Mouse (Mus musculus): ENCODE data around the gene Ces1f. TPM values are rescaled to one million over a fixed set of nuclear protein-coding genes. Genes with fewer than 3 reads are reported as not detected.

Ces1f gene
- 286 TPM for polyA plus RNA-seq (2014; fragmentation: Illumina TruSeq; extraction: RNeasy Lipid Tissue Mini Kit (QIAGEN cat#74804); ENCODE audit: low replicate concordance)

GRCm38 (mm10) chr8:93279556-93279955 is at the start of gene Ces1f:
Ces1f (minus strand) TSS chr8:93279747.

GRCm38 (mm10) chr8:93229446-93229845 is 50.1 kb downstream of the Ces1f start, which contains the start of gene Ces1e:
Ces1e (minus strand) TSS chr8:93229619.

Other genes starting within 250 kb of the Ces1f start
- not detected for gene Ces1a, start 231.6 kb downstream of the Ces1f start, polyA plus RNA-seq (2014; fragmentation: Illumina TruSeq; extraction: RNeasy Lipid Tissue Mini Kit (QIAGEN cat#74804); ENCODE audit: low replicate concordance)
- not detected for gene Ces1b, start 199.7 kb downstream of the Ces1f start, polyA plus RNA-seq (2014; fragmentation: Illumina TruSeq; extraction: RNeasy Lipid Tissue Mini Kit (QIAGEN cat#74804); ENCODE audit: low replicate concordance)
- 1.2 TPM for gene Ces1c, start 148.5 kb downstream of the Ces1f start, polyA plus RNA-seq (2014; fragmentation: Illumina TruSeq; extraction: RNeasy Lipid Tissue Mini Kit (QIAGEN cat#74804); ENCODE audit: low replicate concordance)
- gene Ces1d, start 81.9 kb downstream of the Ces1f start, polyA plus RNA-seq (2014; fragmentation: Illumina TruSeq; extraction: RNeasy Lipid Tissue Mini Kit (QIAGEN cat#74804); ENCODE audit: low replicate concordance) = 28.6 TPM
- 47.1 TPM for gene Ces1e, start 50.1 kb downstream of the Ces1f start, polyA plus RNA-seq (2014; fragmentation: Illumina TruSeq; extraction: RNeasy Lipid Tissue Mini Kit (QIAGEN cat#74804); ENCODE audit: low replicate concordance)
- 45.5 TPM for gene Ces1g, start 57.6 kb upstream of the Ces1f start, polyA plus RNA-seq (2014; fragmentation: Illumina TruSeq; extraction: RNeasy Lipid Tissue Mini Kit (QIAGEN cat#74804); ENCODE audit: low replicate concordance)
- not detected for gene Ces1h, start 100.0 kb upstream of the Ces1f start, polyA plus RNA-seq (2014; fragmentation: Illumina TruSeq; extraction: RNeasy Lipid Tissue Mini Kit (QIAGEN cat#74804); ENCODE audit: low replicate concordance)